Mouse (Mus musculus) megakaryocyte, embryonic 14.5 days (primary cell): Measurements from ENCODE around the gene Prss33. TPM values are rescaled to one million over a fixed set of nuclear protein-coding genes. Genes with fewer than 3 reads are reported as not detected.
"Not testable (repeated sequence)": the region's sequence is repeated elsewhere in the genome, so short reads cannot be mapped to it uniquely, and the experiment has no call there.

Source experiments
- H3K27me3 ChIP-seq: replicated peaks from 2 replicates; pipeline ENCODE3; 2012; ENCODE audit warnings: inconsistent platforms
- H3K36me3 ChIP-seq: replicated peaks from 2 replicates; pipeline ENCODE3; 2012; ENCODE audit warnings: low read length, inconsistent platforms, mixed read lengths
- H3K4me1 ChIP-seq: 2 replicates; pipeline ENCODE4 v1.6.1; 2012; ENCODE audit warnings: inconsistent platforms
- H3K4me3 ChIP-seq: replicated peaks from 2 replicates; pipeline ENCODE3; 2012; ENCODE audit warnings: moderate library complexity, mild to moderate bottlenecking, inconsistent platforms
- H3K9me3 ChIP-seq: 2 replicates; pipeline ENCODE4 v1.6.1; 2012; ENCODE audit warnings: inconsistent platforms
- FLI1 ChIP-seq: IDR thresholded peaks from 2 replicates; pipeline ENCODE4 v1.6.1; 2012; ENCODE audit warnings: low read length, inconsistent platforms, mixed read lengths
- GATA1 ChIP-seq: IDR thresholded peaks from 3 replicates; pipeline ENCODE4 v1.6.1; 2012; ENCODE audit warnings: mixed read lengths, low read length, inconsistent platforms, borderline replicate concordance
- polyA plus RNA-seq: library from polyadenylated mRNA; stranded (reverse); fragments of >175 nt; gene quantifications from 2 replicates; pipeline ENCODE4 v1.2.3, GENCODE M21; 2012; ENCODE audit warnings: low replicate concordance; ENCODE audit not compliant: insufficient read depth

The Prss33 gene
- not detected in 2 replicates for polyA plus RNA-seq

DNA sequence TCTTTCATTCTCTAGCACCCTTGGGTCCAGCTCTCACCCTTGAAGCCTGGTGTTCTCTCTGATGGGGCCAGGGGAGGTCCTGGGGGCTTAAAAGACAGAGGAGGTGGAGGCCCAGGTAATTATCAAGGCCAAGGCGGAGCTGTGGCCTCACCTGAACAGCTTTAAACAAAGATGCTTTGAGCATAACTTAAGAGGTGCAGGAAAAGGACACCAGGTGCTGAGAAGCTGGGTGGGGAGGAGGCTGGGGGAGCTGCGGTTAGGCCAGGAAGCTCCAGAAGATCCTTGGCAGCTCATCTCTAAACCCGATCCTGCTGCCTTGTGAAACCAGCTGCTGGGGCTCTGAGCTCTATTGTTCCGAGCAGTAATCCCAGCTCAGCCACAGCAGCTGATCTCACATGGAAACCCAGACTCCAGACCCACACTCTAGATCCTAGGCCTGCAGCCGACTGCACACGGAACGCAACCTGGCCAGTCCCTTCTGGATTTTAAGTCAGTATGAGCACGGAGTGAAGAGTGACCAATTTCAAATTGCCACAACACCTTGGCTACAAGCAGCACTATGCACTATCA lies at the start of gene Prss33:
Gene Prss33 (minus strand): TSS at position 51 of the 570 bp plus-strand sequence.
- Histone ChIP-seq H3K4me3 (peak within 1 kb of the TSS; percentile 26), H3K27me3 (peaks cover 44% of the 10 kb centered on the region), H3K36me3 (no peaks in the 10 kb centered on the region), H3K9me3 (no peaks in the 10 kb centered on the region), H3K4me1 (peaks cover 13% of the 10 kb centered on the region)
- TF ChIP-seq GATA1 (no peak), FLI1 (no peak)

DNA sequence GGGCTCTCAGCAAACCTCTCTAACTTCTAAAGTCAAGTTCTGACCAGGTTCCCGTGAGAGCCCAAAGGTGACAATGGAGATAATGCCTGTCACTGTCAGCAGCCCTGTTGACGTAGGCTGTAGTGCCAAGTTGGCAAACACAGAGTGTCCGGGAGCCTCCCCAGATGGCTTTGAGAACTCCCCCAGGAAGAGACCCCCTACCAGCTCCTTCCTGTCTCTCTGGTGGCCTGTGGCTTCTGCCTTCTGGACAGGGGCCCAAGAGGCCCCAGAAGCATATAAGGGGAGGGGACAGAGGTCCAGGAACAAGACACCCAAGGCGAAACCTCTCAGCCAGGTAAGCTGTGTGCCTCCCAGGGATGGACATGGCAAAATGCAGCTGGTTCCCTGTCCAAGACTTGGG lies 44.7 kb upstream of the Prss33 start, which contains the start of the genes Dcpp1 and Dcpp2:
Gene Dcpp1 (plus strand): TSS at position 301 of the 400 bp plus-strand sequence.
Gene Dcpp2 (plus strand): TSS at position 305 of the 400 bp plus-strand sequence.
- not testable (repeated sequence) for H3K36me3 ChIP-seq, H3K4me3 ChIP-seq, H3K4me1 ChIP-seq, H3K9me3 ChIP-seq, H3K27me3 ChIP-seq

DNA sequence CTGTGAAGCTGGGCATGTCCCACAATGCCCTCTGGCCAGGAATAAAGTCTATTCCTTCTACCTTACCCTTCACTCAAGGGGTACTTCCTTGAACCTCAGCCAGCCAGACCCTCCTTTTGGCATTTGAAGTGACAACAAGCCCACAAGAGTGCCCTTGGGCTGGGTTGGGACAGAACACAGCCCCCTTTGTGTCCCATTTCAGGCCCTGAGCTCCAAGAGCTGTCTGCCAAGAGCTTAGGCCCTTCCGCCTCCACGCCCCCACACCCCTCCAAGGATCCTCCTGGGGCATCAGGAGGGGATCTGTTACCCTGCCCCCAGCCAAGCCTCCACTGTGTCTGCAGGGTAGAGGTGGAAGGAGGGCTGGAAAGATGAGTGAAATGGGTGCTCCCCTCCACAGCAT lies 41.3 kb upstream of the Prss33 start:
- Histone ChIP-seq H3K4me1 (0 out of 2 replicates have a peak, but pooled peaks cover 4% of the 10 kb centered on the region), H3K4me3 (no peak overlapping the region), H3K27me3 (peaks cover 9% of the 10 kb centered on the region), H3K9me3 (no peaks in the 10 kb centered on the region), H3K36me3 (no peaks in the 10 kb centered on the region)
- TF ChIP-seq GATA1 (no peak), FLI1 (no peak)

DNA sequence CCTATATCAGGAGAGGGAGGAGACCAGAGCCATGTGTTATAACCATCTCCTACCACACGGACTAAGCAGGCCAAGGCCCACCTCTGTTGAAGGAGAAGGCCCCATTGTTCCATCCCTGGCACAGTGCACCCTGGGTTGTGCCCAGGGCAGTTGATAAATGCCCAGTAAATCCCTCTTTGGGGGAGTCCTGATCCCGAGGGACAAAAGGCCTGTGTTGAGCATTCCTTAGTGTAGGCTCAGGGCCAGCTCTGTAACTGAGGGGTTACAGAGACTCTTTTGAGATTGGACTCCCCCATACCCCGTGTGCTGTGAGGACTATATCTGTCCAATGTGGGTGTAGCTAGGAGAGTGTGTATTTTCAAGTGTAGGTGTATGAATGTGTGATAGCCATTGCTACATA lies 40.9 kb upstream of the Prss33 start:
- H3K36me3 ChIP-seq, result no peaks in the 10 kb centered on the region
- H3K4me3 ChIP-seq, result no peak overlapping the region
- no peaks in the 10 kb centered on the region for H3K9me3 ChIP-seq
- TF ChIP-seq FLI1 (no peak), GATA1 (no peak)
- H3K4me1 ChIP-seq, result 0 out of 2 replicates have a peak, but pooled peaks cover 4% of the 10 kb centered on the region
- peaks cover 13% of the 10 kb centered on the region for H3K27me3 ChIP-seq

DNA sequence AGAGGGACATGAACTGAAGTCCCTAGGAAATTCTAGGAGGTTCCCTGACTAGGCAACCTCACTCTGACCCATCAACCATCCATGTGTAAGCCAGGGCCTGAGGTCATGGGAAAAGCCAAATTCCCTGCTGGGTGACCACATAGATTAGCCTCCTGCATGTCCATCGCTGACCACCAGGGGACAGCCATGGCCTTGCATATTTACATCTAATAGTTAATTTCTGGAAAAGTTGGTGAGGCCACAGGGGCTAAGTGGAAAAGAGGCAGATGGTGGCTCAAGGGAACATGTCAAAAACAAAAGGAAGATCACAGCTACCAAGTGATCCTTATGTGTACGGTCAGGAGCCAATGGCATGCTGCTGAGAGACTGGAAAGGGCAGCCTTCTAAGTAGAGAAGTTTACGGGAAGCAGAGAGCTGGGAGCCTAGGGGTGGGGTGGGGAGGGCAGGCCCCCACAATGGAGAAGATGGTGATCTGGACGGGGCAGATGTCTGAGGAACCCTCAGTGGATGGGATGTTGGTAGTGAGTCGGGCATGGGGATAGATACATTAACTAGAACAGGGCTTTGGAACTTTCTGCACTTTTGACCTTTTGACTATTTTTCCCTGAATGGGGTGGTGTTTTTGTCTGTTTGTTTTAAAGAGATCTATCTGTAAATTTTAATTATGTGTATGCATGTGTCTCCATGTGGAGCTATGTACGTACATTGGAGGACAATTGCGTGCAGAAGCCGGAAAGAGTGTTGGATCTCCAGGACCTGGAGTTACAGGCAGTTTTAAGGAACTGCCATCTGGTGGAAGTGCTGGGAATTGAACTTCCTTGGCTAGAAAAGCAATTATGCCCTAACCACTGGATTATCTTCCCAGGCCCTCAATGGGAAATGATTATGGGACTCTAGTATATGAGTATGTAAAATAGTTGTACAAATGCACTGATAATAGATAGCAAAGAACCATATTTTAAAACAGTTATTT lies 38.3 kb upstream of the Prss33 start:
- no peak overlapping the region for H3K4me3 ChIP-seq
- H3K36me3 ChIP-seq, result no peaks in the 10 kb centered on the region
- TF ChIP-seq GATA1, result no peak
- no peak for TF ChIP-seq FLI1
- peaks cover 21% of the 10 kb centered on the region for H3K27me3 ChIP-seq
- H3K4me1 ChIP-seq, result 0 out of 2 replicates have a peak, but pooled peaks cover 4% of the 10 kb centered on the region
- H3K9me3 ChIP-seq, result peaks cover 3% of the 10 kb centered on the region; the same call in 1 of the 2 replicates

DNA sequence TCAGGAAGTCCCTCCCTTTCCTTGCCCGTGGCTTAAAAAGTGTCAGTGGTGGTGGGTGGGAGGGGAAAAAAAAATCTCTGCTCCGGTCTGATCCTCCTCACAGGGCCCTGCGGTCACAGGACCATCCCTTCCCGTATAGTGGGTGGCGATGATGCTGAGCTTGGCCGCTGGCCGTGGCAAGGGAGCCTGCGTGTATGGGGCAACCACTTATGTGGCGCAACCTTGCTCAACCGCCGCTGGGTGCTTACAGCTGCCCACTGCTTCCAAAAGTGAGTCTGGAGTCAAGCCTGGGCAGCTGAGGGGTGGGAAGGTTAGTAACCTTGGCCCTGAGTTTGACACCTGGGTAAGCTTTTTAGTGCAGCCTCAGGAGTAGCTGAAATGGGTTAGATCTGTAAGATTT lies 32.7 kb upstream of the Prss33 start:
- Histone ChIP-seq H3K27me3 (peaks cover 26% of the 10 kb centered on the region), H3K9me3 (peaks cover 15% of the 10 kb centered on the region), H3K4me1 (no peaks in the 10 kb centered on the region), H3K4me3 (no peak overlapping the region), H3K36me3 (no peaks in the 10 kb centered on the region)
- no peak for TF ChIP-seq GATA1
- TF ChIP-seq FLI1, result no peak

DNA sequence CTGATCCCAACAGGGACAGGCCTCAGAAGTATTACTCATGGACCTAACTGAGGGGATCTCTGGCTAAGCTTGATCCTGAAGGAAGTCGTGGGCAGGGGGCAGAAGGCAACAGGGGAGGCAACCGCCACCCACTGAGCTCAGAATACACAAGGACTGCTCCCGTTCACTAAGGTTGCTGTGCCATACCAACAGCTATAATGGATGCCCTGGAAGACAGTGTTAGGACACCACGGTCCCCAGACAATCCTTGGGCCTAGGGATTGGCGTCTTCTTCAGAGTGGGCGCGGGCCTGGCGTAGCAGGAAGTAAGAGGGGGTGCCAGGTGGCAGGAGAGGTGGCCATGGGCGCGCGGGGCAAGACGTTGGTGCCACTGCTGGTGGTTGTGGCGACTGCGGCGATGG lies 31.9 kb upstream of the Prss33 start, which contains the start of gene Prss21:
Gene Prss21 (plus strand): TSS at position 301 of the 400 bp plus-strand sequence.
- peaks cover 30% of the 10 kb centered on the region for H3K27me3 ChIP-seq
- no peak for TF ChIP-seq GATA1
- TF ChIP-seq FLI1, result no peak
- H3K36me3 ChIP-seq, result no peaks in the 10 kb centered on the region
- no peak within 1 kb of the TSS for H3K4me3 ChIP-seq
- H3K4me1 ChIP-seq, result no peaks in the 10 kb centered on the region
- H3K9me3 ChIP-seq, result peaks cover 22% of the 10 kb centered on the region

DNA sequence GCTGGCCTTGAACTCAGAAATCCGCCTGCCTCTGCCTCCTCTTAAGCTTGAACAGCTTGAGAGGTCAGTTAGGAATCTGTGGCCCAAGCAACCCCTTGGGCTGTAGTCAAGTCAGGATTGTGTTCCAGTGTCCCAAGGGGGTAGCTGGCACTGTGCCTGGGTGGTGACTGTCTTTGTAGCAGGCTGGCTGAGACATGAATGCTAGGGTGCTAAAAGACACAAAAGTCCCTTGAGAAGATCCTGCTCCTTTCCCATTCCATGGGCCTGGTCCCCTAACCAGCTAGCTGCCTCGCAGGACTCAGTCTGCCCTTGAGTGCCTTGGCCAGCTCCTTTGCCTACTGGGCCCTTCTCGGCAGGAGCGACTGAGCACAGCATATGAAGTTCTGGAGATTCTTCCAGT lies 27.1 kb upstream of the Prss33 start:
- Histone ChIP-seq H3K4me1 (no peaks in the 10 kb centered on the region), H3K36me3 (no peaks in the 10 kb centered on the region), H3K4me3 (no peak overlapping the region), H3K9me3 (peaks cover 18% of the 10 kb centered on the region), H3K27me3 (peaks cover 28% of the 10 kb centered on the region)
- TF ChIP-seq FLI1 (no peak), GATA1 (no peak)

DNA sequence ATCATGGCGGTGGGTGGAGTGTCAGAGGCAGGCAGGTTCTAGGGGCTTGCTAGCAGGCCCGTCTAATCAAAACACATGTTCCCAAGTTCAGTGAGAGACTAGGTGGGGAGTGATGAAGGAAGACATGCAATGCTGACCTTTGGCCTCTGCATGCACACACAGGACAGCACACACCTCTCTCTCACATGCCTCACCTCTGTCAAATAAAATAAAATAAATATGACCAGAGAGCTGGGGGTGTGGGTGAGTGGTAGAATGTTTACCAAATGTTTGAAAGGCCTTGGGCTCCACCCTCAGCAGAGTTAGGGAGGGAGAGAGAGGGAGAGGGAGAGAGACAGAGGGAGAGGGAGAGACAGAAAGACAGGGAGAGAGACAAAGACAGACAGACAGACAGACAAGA lies 22.1 kb upstream of the Prss33 start:
- TF ChIP-seq GATA1, result no peak
- TF ChIP-seq FLI1, result no peak
- 0 out of 2 replicates have a peak, but pooled peaks cover under 1% of the 10 kb centered on the region for H3K9me3 ChIP-seq

DNA sequence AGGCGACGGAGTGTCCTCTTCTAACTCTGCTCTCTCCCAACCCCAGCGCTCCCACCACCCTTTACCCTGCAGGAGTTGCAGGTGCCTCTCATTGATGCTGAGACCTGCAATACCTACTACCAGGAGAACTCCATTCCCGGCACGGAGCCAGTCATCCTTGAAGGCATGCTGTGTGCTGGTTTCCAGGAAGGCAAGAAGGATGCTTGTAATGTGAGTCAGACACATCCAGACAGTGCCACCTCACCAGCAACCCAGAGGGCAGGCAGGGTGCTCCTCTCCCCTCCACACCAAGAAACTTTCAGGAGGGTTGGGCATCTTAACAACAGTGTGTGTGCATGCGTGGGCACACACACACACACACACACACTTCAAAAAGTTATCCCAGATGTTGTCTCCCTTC lies 21.3 kb upstream of the Prss33 start:
- TF ChIP-seq GATA1 (no peak), FLI1 (no peak)
- H3K27me3 ChIP-seq, result peaks cover 31% of the 10 kb centered on the region
- H3K4me1 ChIP-seq, result peaks cover 5% of the 10 kb centered on the region; the same call in 1 of the 2 replicates
- H3K9me3 ChIP-seq, result no peaks in the 10 kb centered on the region
- H3K36me3 ChIP-seq, result no peaks in the 10 kb centered on the region
- no peak overlapping the region for H3K4me3 ChIP-seq

More for the DNA sequence above, 22.1 kb upstream of the Prss33 start:
- Histone ChIP-seq H3K4me3 (no peak overlapping the region), H3K27me3 (peaks cover 32% of the 10 kb centered on the region), H3K4me1 (peaks cover 5% of the 10 kb centered on the region; the same call in 1 of the 2 replicates), H3K36me3 (no peaks in the 10 kb centered on the region)
